Mouse (Mus musculus): ENCODE results near the gene Rps3.
"Not testable (repeated sequence)": the region's sequence is repeated elsewhere in the genome, so short reads cannot be mapped to it uniquely, and the experiment has no call there.

Gene Rps3

GRCm38 (mm10) chr7:99483271-99483923 lies at the start of gene Rps3:
TSS of gene Rps3 (minus strand) at chr7:99483738.
- peak; percentile 97 for DNase-seq

DNA sequence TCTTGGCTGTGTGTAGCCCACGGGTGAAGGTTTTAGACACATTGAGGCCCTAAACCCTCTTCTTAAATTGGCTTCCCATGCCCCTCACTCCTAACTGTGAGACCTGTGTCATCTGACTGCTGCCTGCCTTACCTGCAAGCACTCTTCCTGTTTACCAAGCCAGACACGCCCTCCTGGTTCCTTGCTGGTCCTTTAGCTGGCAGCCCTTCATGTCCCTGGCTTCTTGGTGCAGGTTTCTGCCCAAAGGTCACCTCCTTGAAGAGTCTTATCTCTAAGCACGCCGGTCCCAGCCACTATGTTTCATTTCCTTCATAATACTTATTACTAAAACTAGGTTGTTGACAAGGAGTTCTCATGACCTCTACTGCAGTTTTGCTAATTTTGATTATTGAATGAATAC lies 49.0 kb upstream of the Rps3 start:
- no peak for DNase-seq

GRCm38 (mm10) chr7:99531408-99531970 lies 48.0 kb upstream of the Rps3 start:
- DNase-seq, result no peak

DNA sequence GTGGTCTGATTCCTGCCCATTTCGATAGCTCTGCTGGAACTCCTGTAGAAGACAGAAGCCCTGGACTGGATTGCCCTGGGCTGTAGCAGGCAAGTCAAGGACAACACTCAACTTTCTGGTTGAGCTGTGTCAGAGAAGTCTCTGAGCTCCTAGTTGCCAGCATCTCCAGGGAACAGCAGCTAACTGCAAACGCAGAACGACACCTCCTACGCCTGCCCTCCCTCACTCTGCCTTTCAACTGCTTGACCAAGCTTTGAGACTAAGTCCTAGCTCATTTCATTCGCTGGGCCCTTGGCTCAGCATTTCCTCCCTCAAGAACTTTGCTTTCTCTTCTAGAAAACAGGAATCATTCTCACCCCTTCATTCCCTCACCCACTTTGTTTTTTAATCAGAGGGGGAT lies 45.9 kb upstream of the Rps3 start:
- DNase-seq, result no peak

- no peak for DNase-seq
These were observed 45.0 kb upstream of the Rps3 start for GRCm38 (mm10) chr7:99528547-99528946.

- DNase-seq, result no peak
These were observed 40.3 kb upstream of the Rps3 start for GRCm38 (mm10) chr7:99523837-99524236.

GRCm38 (mm10) chr7:99523121-99523520 lies 39.6 kb upstream of the Rps3 start:
- no peak for DNase-seq

- no peak for DNase-seq
These were observed 35.6 kb upstream of the Rps3 start for GRCm38 (mm10) chr7:99518954-99519644.

DNA sequence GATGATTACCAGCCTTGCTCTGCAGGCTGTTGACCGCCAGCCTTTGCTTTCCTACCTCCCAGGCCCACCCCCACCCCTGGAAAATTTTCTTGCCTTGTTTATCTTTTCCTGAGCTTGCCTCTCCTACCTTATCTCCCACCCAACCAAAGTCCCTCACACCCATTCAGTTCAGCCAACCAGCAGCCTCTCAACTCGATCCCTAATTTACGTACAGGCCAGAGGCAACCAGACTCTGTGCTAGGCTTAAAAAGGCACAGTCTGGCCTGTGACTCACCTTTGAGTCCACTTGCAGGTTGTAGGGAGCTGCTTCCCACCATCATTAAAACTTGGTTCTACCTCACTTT lies 33.2 kb upstream of the Rps3 start:
- DNase-seq, result no peak

DNA sequence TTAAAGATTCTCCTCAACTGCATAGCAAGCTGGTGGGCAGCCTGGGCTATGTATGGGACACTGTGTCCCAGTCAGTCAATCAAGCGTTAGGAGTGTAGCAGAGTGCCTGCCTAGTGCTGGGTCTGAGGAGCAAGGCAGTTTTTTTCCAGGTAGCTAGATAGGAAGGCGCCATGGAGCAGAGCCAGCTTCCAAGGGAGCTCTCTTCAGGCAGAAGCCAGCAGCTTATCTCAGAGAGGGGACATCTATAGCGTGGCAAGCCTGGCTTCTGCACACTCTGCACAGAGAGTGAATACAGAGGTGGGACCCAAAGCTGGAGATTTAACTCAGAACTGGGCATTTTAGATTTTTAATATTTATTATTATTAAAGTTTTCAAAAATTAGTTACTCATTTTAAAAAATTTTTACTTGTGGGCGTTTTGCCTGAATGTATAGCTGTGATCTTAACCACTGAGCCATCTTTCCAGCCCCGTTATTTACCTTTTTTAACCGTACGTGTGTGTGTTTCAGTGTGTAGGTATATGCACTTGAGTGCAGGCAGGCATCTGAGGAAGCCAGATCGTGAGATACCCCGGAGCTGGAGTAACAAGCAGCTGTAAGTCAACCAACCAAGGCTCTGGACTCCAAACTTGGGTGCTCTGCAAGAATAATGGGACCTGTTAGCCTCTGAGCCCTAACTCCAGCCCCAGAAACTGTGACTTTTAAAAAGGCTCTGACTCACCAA lies 32.7 kb upstream of the Rps3 start:
- no peak for DNase-seq

GRCm38 (mm10) chr7:99510087-99510501 lies 26.6 kb upstream of the Rps3 start:
- peak; percentile 67 for DNase-seq

GRCm38 (mm10) chr7:99508187-99508586 lies 24.6 kb upstream of the Rps3 start:
- DNase-seq, result not testable (repeated sequence)

- no peak for DNase-seq
These were observed 21.0 kb upstream of the Rps3 start for GRCm38 (mm10) chr7:99504556-99504955.

DNA sequence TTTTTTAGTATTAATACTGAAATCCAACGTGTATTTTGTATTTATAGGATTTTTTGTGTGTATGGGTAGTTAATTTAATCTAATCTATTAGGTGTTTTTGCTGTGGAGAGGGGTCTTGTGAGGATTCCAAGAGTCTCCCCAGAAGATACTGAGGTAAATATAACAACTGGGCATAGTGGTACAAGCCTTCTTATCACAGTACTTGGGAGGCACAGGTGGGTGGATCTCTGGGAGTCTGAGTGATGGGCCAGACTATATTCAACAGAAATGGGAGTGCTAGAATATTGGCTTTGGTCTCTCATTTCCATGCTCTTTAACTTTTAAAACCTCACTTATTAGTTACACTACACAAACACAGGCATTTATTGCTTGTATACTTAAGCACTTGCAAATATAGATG lies 17.6 kb upstream of the Rps3 start:
- DNase-seq, result no peak

GRCm38 (mm10) chr7:99500655-99501054 lies 17.1 kb upstream of the Rps3 start:
- DNase-seq, result no peak

DNA sequence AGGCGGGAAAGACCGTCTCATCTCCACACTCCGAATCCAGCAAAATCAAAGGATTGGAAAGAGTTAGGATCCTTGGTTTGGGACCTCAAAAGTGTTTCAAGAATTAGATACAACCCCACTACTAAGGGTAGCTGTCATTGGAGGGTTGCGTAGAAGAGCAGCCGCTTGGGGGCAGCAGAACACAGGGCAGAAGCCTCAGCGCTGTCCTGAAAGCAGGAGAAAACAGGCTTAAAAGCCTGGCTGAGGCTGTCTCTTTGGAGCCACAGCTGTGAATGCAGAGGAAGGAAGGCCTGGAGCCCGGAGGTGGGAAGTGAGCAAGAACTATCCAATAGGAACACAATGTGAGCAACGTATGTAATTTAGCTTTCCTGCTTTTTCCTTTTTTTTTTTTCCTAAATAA lies 16.7 kb upstream of the Rps3 start:
- DNase-seq, result peak; percentile 88

DNA sequence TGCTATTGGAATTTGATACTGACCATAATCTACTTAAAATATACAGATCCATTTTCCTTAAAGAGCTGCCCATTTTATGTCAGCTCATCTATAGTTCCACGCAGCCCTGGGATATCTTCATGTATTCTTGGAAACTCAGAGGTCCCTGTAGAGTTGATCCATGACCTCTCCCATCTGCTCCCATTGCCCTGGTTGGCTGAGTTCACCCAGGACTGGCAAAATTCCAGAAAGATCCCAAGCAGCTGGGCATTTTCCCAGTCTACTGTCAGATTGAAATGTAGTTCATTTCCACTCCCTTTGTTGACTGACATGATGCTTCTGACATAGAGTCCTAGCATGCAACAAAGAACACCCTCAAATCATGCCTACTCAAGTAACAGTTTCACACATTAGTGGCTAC lies 15.6 kb upstream of the Rps3 start:
- no peak for DNase-seq

DNA sequence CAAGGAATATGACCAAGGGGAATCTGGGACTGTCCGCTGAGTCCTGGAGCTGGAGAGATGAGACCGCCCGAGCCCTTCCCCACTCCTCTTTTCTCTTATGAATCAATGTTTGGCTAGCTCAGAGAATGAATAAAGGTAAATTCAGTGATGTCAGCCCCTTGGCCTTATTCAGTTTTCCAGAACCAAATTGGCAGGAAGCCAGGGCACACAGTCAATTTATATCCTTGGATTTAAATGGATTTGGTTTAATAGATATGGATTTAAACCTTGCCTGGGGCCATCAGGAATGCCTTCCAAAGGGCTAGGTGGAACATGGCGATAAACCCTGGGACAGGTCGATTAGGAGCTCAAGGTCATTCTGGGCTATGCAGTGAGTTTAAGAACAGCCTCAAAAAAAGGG lies 6.2 kb upstream of the Rps3 start:
- DNase-seq, result no peak

- DNase-seq, result no peak
These were observed 1.1 kb upstream of the Rps3 start for GRCm38 (mm10) chr7:99484679-99485078.

- DNase-seq, result no peak
These were observed 384 bp upstream of the Rps3 start for GRCm38 (mm10) chr7:99483924-99484319.

DNA sequence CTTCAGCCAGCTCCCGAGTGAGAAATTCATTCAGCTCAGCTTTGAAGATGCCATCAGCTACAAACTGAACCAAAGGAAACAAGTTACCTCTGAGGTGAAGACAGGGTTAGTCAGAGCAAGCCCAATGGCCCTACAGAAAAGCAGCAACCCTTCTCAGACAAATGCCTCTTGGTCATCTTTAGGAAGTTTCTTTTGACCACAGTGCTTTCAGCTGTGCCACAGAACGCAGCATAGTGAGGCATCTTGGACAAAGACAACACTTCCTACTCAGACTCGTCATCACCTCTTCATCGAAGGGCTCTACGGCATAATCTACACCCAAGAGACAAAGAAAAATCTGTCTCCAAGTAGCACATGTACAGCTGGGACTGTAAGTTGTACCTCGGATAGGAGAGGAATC lies 901 bp downstream of the Rps3 start:
- DNase-seq, result no peak

GRCm38 (mm10) chr7:99477235-99477634 lies 6.3 kb downstream of the Rps3 start:
- DNase-seq, result no peak

DNA sequence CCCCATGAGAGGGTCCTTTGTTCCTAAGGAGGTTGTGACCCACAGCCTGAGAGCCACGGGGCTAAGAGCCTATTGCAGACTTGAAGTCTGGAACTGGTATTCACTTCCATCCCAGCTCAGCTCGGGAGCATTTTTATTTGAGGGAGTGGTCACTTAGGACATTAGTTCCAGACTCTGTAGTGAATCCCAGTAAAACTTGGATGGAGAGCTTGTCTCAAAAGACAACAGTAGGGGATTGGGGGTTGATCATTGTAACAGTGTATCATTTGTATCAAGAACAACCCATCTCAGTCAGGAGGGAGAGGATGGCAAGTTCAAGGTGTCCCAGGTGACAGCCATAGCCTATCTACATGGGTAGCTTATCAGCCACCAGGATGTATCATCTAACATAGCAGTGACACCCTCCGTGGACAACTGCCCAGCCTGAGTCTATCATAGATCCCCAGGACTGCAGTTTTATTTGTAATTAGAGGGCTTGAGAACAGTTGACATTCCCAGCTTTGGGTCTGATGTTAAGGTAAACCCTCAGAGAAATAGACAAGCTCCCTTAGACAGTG lies 6.9 kb downstream of the Rps3 start:
- no peak for DNase-seq

- DNase-seq, result no peak
These were observed 8.0 kb downstream of the Rps3 start for GRCm38 (mm10) chr7:99475562-99475911.

Measured in kidney, postnatal 14 days (tissue).